ENCODE assay signal across 7 mouse cellular contexts in genomic region chr12:59219325-59220225, GRCm38 (mm10). TPM values are rescaled to one million over a fixed set of nuclear protein-coding genes. Genes with fewer than 3 reads are reported as not detected.
A peak's percentile ranks its signal among the peaks of the same experiment; 100 is the strongest.
DNase-seq lines count a peak whose midpoint lies in the region; ATAC-seq lines count a peak whose summit lies in the region.

Gene Fbxo33 (minus strand): TSS chr12:59219725.

- peak within 1 kb of the TSS; percentile 95 for H3K4me3 ChIP-seq in embryonic facial prominence, embryonic 11.5 days (ENCODE audit: low read depth, low read length)
- H3K4me3 ChIP-seq in limb, embryonic 10.5 days: peak within 1 kb of the TSS; percentile 96
- peak within 1 kb of the TSS; percentile 99 for H3K4me3 ChIP-seq in midbrain, embryonic 13.5 days (replicated peaks)

- peak; percentile 97 for ATAC-seq in embryonic facial prominence, embryonic 11.5 days (replicated peaks; ENCODE audit: insufficient number of reproducible peaks, low FRiP score, low TSS enrichment, low read depth)
- peak; percentile 75 for ATAC-seq in granulocyte monocyte progenitor cell, adult 5-6 weeks (replicated peaks; ENCODE audit: poor library complexity, severe bottlenecking)
- peak; percentile 97 for ATAC-seq in midbrain, embryonic 13.5 days

- WGBS in embryonic facial prominence, embryonic 11.5 days: under 1% methylated on average over 106 of the region's 109 CpGs
- WGBS in limb, embryonic 10.5 days: 2% methylated on average over 107 of the region's 109 CpGs
- under 1% methylated on average over 107 of the region's 109 CpGs for WGBS in midbrain, embryonic 13.5 days

- peak within 1 kb of the TSS; percentile 84 for H3K27ac ChIP-seq in embryonic facial prominence, embryonic 11.5 days (replicated peaks; ENCODE audit: low read depth, low read length)
- H3K27ac ChIP-seq in limb, embryonic 10.5 days: peak within 1 kb of the TSS; percentile 97
- peak within 1 kb of the TSS; percentile 97 for H3K27ac ChIP-seq in midbrain, embryonic 13.5 days

- no peaks in the 10 kb centered on the region for H3K4me1 ChIP-seq in embryonic facial prominence, embryonic 11.5 days (ENCODE audit: control insufficient read depth, insufficient read depth, low read length)
- H3K4me1 ChIP-seq in limb, embryonic 10.5 days: peaks cover 16% of the 10 kb centered on the region
- peaks cover 36% of the 10 kb centered on the region for H3K4me1 ChIP-seq in midbrain, embryonic 13.5 days (replicated peaks)

- H3K27me3 ChIP-seq in embryonic facial prominence, embryonic 11.5 days (ENCODE audit: control insufficient read depth, insufficient read depth, low read length): no peaks in the 10 kb centered on the region
- H3K27me3 ChIP-seq in limb, embryonic 10.5 days (ENCODE audit: low read depth, poor library complexity, severe bottlenecking): no peaks in the 10 kb centered on the region
- H3K27me3 ChIP-seq in midbrain, embryonic 13.5 days: no peaks in the 10 kb centered on the region

- peak; percentile 98 for DNase-seq in adrenal gland, postnatal 14 days
- peak; percentile 98 for DNase-seq in embryonic facial prominence, embryonic 11.5 days (ENCODE audit: low spot score)
- DNase-seq in kidney, adult 11 months: peak; percentile 96
- peak; percentile 100 for DNase-seq in limb, embryonic 10.5 days (ENCODE audit: low spot score)
- peak; percentile 100 for DNase-seq in spleen, adult 12 weeks (ENCODE audit: low spot score)

- H3K9ac ChIP-seq in embryonic facial prominence, embryonic 11.5 days (replicated peaks; ENCODE audit: low read length): peak within 1 kb of the TSS; percentile 80
- peak within 1 kb of the TSS; percentile 96 for H3K9ac ChIP-seq in midbrain, embryonic 13.5 days (replicated peaks)

- H3K9me3 ChIP-seq in embryonic facial prominence, embryonic 11.5 days (replicated peaks; ENCODE audit: control insufficient read depth, low read length): no peaks in the 10 kb centered on the region
- no peaks in the 10 kb centered on the region for H3K9me3 ChIP-seq in limb, embryonic 10.5 days (replicated peaks)
- no peaks in the 10 kb centered on the region for H3K9me3 ChIP-seq in midbrain, embryonic 13.5 days

- no peaks in the 10 kb centered on the region for H3K36me3 ChIP-seq in embryonic facial prominence, embryonic 11.5 days (replicated peaks; ENCODE audit: control insufficient read depth, insufficient read depth, low read depth, low read length)
- H3K36me3 ChIP-seq in limb, embryonic 10.5 days: no peaks in the 10 kb centered on the region
- no peaks in the 10 kb centered on the region for H3K36me3 ChIP-seq in midbrain, embryonic 13.5 days

- peak within 1 kb of the TSS; percentile 81 for H3K4me2 ChIP-seq in embryonic facial prominence, embryonic 11.5 days (ENCODE audit: low read depth, low read length)
- peak within 1 kb of the TSS; percentile 87 for H3K4me2 ChIP-seq in midbrain, embryonic 13.5 days (replicated peaks)

RNA-seq across cellular contexts. Expression of gene Fbxo33, which starts in this region (rescaled TPM):
- total RNA-seq in adrenal gland, postnatal 14 days (2021): 26.1 and 29.1 TPM in 2 replicates
- 9.2 and 9.6 TPM in 2 replicates for polyA plus RNA-seq in embryonic facial prominence, embryonic 11.5 days (2014; fragmentation: Nextera tagmentation; extraction: Ambion mirVana)
- 23.9 and 28.1 TPM in 2 replicates for total RNA-seq in granulocyte monocyte progenitor cell, adult 5-6 weeks (2014; fragmentation: Nextera tagmentation)
- total RNA-seq in granulocyte monocyte progenitor cell, adult 5-6 weeks (2017): 44.7 and 49.9 TPM in 2 replicates
- polyA plus RNA-seq in limb, embryonic 10.5 days (2016; fragmentation: Nextera tagmentation; extraction: Ambion mirVana): 7.0 and 7.3 TPM in 2 replicates
- 7.4 and 8.0 TPM in 2 replicates for polyA plus RNA-seq in midbrain, embryonic 13.5 days (2015; fragmentation: Nextera tagmentation; extraction: Ambion mirVana)

Comparison
In these comparisons a context has a peak if more than half of its experiments do, and no peak if none do; other contexts are left out.
1. Peak in every context shown above with its lines: DNase-seq, ATAC-seq, H3K4me3 ChIP-seq and H3K27ac ChIP-seq.